Mouse (Mus musculus): Measurements from ENCODE around the gene Tlnrd1. TPM values are rescaled to one million over a fixed set of nuclear protein-coding genes. Genes with fewer than 3 reads are reported as not detected.

The Tlnrd1 gene
- polyA plus RNA-seq, 1 experiment from 2014 or later: 22.2 TPM

DNA sequence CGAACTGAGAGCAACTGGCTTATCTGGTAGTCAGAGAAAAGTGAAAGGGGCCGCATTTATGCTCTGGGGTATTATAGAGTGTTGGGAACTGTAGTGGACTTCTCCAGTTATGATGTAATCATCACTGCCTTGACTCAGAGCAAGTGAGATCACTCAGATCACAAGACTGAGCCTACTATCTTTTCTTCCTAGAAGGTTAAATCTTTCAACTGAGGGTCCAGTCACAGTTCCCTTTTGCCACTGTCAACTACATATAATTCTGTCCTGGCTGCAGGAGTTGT, 27.0 kb downstream of the Tlnrd1 start:
- H3K9ac ChIP-seq (ENCODE audit: low read length): no peak overlapping the region
- no peak for ATAC-seq (ENCODE audit: insufficient number of reproducible peaks, low FRiP score, low TSS enrichment, low read depth)
- no peaks in the 10 kb centered on the region for H3K27me3 ChIP-seq (ENCODE audit: control insufficient read depth, insufficient read depth, low read length)
- H3K4me1 ChIP-seq (ENCODE audit: control insufficient read depth, insufficient read depth, low read length): peaks cover 3% of the 10 kb centered on the region; the same call in 1 of the 2 replicates
- H3K27ac ChIP-seq (replicated peaks; ENCODE audit: low read depth, low read length): no peak overlapping the region
- DNase-seq (ENCODE audit: low spot score): no peak
- no peaks in the 10 kb centered on the region for H3K36me3 ChIP-seq (ENCODE audit: control insufficient read depth, insufficient read depth, low read length)
- H3K4me3 ChIP-seq (ENCODE audit: low read depth, low read length): no peak overlapping the region
- WGBS: 94% methylated on average over 2 of the region's 2 CpGs
- no peaks in the 10 kb centered on the region for H3K9me3 ChIP-seq (ENCODE audit: control insufficient read depth, low read length)
- no peak overlapping the region for H3K4me2 ChIP-seq (ENCODE audit: low read depth, severe bottlenecking)

DNA sequence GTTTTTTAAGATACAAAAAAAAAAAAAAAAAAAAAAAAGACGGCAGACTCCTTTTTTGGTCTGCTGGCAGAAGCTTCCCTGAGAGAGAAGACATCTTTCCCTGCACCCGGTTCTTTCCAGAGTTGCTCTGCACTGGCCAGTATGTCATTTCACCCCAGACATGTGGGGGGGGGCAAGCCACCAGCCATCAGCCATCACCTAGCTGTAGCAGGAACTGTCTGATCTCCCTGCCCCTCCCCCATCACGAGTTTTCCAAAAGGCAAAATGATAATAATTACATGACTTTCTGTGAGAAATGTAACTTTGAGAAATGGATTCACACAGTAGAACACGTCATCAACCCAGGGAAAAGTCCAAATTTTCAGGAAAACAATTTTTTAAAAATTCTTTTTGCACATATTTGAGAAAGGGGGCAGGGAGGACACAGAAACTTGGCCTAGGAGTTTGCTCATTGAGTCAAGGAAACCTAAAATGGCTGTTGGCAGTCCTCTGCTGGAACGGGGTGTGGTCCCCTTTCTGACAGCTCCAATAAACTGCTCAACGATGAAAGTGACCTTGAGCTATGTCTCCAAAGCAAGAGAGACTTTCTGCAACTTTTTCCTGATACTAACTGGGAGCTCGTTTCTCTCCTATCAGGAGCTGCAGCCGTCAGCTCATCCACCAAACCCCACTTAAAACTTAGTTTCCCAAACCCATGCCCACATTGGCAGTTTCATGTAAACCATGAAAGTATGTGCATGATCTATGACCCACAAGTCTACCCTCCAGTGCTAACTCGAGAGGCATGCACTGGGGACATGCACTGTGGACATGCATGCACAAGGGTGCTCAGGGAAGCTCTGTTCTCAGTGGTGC, 27.5 kb downstream of the Tlnrd1 start:
- H3K27me3 ChIP-seq (ENCODE audit: control insufficient read depth, insufficient read depth, low read length): no peaks in the 10 kb centered on the region

DNA sequence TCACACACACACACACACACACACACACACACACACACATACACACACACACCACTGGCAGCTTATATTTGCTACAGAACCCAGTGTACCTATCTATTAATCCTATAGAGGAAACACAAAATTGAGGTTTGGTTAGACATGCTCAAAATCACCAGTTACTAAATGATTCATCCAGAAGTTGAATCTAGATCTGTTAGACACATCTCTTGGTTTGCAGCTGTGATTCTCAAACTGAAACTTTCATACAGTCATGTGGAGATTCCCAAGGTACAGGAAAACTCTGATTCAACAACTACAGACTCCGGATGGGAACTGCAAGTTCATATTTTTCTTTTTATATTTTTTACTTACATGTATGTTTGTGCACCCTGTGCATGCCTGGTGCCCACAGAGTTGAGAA, 28.9 kb downstream of the Tlnrd1 start:
- ATAC-seq (ENCODE audit: insufficient number of reproducible peaks, low FRiP score, low TSS enrichment, low read depth): no peak
- Histone ChIP-seq H3K27me3 (ENCODE audit: control insufficient read depth, insufficient read depth, low read length) (no peaks in the 10 kb centered on the region), H3K36me3 (ENCODE audit: control insufficient read depth, insufficient read depth, low read length) (no peaks in the 10 kb centered on the region), H3K4me2 (ENCODE audit: low read depth, severe bottlenecking) (no peak overlapping the region), H3K9ac (ENCODE audit: low read length) (no peak overlapping the region), H3K4me1 (ENCODE audit: control insufficient read depth, insufficient read depth, low read length) (peaks cover 3% of the 10 kb centered on the region; the same call in 1 of the 2 replicates), H3K9me3 (ENCODE audit: control insufficient read depth, low read length) (no peaks in the 10 kb centered on the region), H3K4me3 (ENCODE audit: low read depth, low read length) (no peak overlapping the region), H3K27ac (replicated peaks; ENCODE audit: low read depth, low read length) (no peak overlapping the region)
- 90% methylated on average over 1 of the region's 1 CpGs for WGBS
- no peak for DNase-seq (ENCODE audit: low spot score)

More for the DNA sequence above, 27.5 kb downstream of the Tlnrd1 start:
- DNase-seq (ENCODE audit: low spot score): no peak
- whole genome bisulfite sequencing: 77% methylated on average over 9 of the region's 9 CpGs
- ATAC-seq (ENCODE audit: insufficient number of reproducible peaks, low FRiP score, low TSS enrichment, low read depth): no peak
- no peaks in the 10 kb centered on the region for H3K9me3 ChIP-seq (ENCODE audit: control insufficient read depth, low read length)
- H3K4me1 ChIP-seq (ENCODE audit: control insufficient read depth, insufficient read depth, low read length): peaks cover 3% of the 10 kb centered on the region; the same call in 1 of the 2 replicates
- no peaks in the 10 kb centered on the region for H3K36me3 ChIP-seq (ENCODE audit: control insufficient read depth, insufficient read depth, low read length)
- no peak overlapping the region for H3K9ac ChIP-seq (ENCODE audit: low read length)
- H3K4me3 ChIP-seq (ENCODE audit: low read depth, low read length): no peak overlapping the region
- no peak overlapping the region for H3K27ac ChIP-seq (replicated peaks; ENCODE audit: low read depth, low read length)
- H3K4me2 ChIP-seq (ENCODE audit: low read depth, severe bottlenecking): no peak overlapping the region

DNA sequence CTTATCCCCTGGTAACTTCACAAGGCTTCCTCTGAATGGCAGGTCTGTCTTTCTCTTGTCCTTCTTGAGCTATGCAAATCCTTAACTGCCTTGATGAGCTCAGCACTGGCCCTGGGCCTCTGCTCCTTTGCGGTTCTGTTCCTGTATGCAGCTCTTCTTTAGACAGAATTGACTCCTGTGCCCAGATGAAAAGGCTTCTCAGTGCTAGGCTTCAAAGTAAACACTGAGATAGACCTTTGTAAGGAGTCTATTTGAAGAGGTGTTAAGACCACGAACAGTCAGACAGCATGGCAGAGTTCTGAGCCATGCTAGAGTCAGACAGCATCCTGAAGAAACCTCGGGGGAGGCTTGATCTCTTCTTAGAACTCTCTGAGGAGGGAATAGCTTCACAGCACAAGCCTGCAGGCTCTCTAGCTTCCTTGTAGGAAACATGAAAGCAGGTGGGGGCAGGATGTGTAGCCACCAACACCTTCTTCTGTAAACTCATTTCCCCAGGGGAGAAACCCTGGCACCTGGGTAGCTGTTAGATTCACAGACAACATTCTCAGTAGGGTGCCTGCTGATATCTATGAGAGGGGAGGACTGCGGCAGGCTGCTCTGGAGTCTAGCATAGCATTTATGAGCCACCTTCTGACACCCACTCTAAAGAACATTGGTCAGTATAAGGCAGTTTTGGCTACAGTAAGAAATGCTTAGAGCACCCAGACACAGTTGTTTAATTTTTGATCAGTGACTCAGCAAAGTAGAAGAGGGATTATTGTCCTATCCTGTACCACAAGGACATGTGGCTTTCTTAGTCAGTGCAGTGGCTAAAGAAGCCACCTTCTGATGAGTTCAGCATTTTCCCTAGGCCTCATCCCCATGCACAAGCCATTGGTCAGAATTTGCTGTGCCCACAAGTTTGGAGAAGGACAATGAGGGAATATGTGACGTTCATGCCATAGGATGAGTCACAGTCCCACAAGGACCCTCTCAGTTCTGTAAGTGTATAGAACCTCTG, 31.4 kb downstream of the Tlnrd1 start:
- DNase-seq (ENCODE audit: low spot score) (no peak), ATAC-seq (ENCODE audit: insufficient number of reproducible peaks, low FRiP score, low TSS enrichment, low read depth) (no peak)
- WGBS: 36% methylated on average over 5 of the region's 5 CpGs
- no peak overlapping the region for H3K4me3 ChIP-seq (ENCODE audit: low read depth, low read length)
- no peak overlapping the region for H3K27ac ChIP-seq (replicated peaks; ENCODE audit: low read depth, low read length)
- no peak overlapping the region for H3K9ac ChIP-seq (ENCODE audit: low read length)
- peaks cover 3% of the 10 kb centered on the region; the same call in 1 of the 2 replicates for H3K4me1 ChIP-seq (ENCODE audit: control insufficient read depth, insufficient read depth, low read length)
- no peak overlapping the region for H3K4me2 ChIP-seq (ENCODE audit: low read depth, severe bottlenecking)
- H3K9me3 ChIP-seq (ENCODE audit: control insufficient read depth, low read length): no peaks in the 10 kb centered on the region
- H3K27me3 ChIP-seq (ENCODE audit: control insufficient read depth, insufficient read depth, low read length): no peaks in the 10 kb centered on the region
- H3K36me3 ChIP-seq (ENCODE audit: control insufficient read depth, insufficient read depth, low read length): no peaks in the 10 kb centered on the region

DNA sequence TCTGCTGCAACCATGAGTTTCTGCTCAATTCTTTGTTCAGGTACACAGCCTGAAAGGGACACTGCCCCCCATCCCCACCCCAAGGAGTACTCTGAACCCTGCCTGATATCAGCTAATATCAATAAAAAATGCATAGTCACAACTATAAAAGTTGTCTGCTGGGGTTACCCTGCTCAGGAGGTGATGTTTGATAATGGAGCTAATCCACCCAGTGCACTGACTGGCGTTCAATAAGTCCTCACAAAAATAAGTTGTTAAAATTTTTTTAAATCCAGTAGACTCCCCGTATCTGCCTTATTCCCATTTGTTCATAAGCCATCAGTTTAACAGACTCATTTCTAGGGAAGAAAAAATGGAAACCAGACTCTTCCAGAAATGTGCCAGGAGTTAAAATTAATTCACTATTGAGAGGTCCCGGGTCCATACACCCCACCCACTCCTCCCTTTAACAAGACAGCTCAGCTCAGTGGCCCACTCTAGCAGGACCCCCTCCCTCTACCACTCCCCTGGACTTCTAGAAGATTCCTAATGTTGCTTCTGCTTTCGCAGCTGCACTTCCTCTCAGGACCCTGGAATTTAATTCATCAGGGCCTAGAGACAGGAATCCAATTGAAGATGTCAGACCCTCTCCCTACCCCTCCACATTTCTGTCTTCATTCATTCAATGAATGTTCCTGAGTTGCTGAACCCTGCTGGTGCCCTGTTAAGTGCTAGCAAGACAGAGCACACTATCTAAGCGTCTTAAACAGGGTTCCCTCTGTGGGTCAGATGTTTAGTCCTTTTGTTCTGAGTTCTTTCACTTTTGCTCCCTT, 32.3 kb downstream of the Tlnrd1 start:
- Histone ChIP-seq H3K4me1 (ENCODE audit: control insufficient read depth, insufficient read depth, low read length) (peaks cover 6% of the 10 kb centered on the region; the same call in 1 of the 2 replicates), H3K27me3 (ENCODE audit: control insufficient read depth, insufficient read depth, low read length) (no peaks in the 10 kb centered on the region), H3K36me3 (ENCODE audit: control insufficient read depth, insufficient read depth, low read length) (no peaks in the 10 kb centered on the region), H3K4me3 (ENCODE audit: low read depth, low read length) (no peak overlapping the region), H3K4me2 (ENCODE audit: low read depth, severe bottlenecking) (no peak overlapping the region), H3K9me3 (ENCODE audit: control insufficient read depth, low read length) (no peaks in the 10 kb centered on the region), H3K27ac (replicated peaks; ENCODE audit: low read depth, low read length) (no peak overlapping the region), H3K9ac (ENCODE audit: low read length) (no peak overlapping the region)
- no peak for DNase-seq (ENCODE audit: low spot score)
- WGBS: 75% methylated on average over 5 of the region's 5 CpGs
- ATAC-seq (ENCODE audit: insufficient number of reproducible peaks, low FRiP score, low TSS enrichment, low read depth): no peak

DNA sequence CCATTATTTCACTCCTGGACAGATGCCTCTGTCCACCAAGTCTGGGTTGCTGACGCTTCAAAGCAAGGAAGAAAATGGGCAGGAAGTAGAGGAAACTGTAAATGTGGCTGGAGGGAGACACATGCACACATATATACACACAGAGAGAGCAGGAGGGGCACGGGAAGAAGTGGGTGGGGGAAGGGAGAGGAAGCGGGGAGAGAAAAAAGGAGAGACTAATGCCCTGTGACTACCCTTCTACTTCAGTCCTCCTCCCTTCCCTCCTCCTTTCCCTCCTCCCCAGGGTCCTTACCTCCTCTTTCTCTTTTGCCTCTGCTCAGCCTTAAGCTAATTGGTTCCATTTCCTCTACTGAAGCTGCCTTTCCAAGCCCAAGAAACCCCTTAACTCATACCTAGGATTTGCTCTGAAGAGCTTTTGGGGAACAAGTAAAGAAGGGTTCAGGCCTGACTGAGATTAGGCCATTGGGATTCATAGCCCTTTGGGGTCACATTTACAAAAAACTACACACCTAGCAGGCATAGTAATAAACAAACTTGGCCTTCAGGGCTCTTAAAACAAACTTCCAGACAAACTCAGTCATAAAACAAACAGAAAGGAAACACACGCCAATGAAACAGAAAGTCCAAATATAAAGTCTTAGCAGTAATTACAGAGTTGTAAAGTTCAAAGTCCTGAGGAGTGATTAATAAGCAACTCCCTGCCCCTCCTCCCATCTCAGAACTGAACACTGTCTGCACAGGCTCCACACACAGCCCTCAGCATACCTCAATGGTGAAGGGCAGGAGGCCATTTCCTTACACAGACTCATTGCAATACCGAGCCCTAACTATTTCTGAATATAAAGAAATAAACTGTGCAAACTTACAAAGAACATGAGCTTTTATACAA, 36.7 kb downstream of the Tlnrd1 start:
- H3K27ac ChIP-seq (replicated peaks; ENCODE audit: low read depth, low read length): peak overlapping the region; percentile 75
- ATAC-seq (ENCODE audit: insufficient number of reproducible peaks, low FRiP score, low TSS enrichment, low read depth) (peak; percentile 87), DNase-seq (ENCODE audit: low spot score) (peak; percentile 64)

DNA sequence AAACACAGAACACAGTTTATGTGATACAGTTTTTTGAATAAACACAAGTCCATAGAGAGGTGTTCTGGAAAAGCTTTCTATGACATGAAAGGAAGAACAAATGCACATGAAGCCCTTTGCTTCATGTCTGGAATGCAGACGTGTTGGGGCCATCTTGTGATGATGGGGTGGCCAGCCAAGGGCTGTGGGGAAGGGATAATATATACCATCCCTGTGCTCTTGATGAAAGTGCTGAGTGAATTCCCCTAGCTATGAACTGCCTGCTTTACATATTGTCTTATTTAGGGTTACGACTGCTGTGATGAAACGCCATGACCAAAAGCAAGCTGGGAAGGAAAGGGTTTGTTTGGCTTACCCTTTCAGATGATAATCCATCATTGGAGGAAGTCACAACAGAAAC, 39.3 kb downstream of the Tlnrd1 start:
- no peak overlapping the region for H3K27ac ChIP-seq (replicated peaks; ENCODE audit: low read depth, low read length)
- H3K9me3 ChIP-seq (ENCODE audit: control insufficient read depth, low read length): no peaks in the 10 kb centered on the region
- H3K9ac ChIP-seq (ENCODE audit: low read length): no peak overlapping the region
- ATAC-seq (ENCODE audit: insufficient number of reproducible peaks, low FRiP score, low TSS enrichment, low read depth) (no peak), DNase-seq (ENCODE audit: low spot score) (no peak)
- no peaks in the 10 kb centered on the region for H3K27me3 ChIP-seq (ENCODE audit: control insufficient read depth, insufficient read depth, low read length)
- H3K4me2 ChIP-seq (ENCODE audit: low read depth, severe bottlenecking): no peak overlapping the region
- WGBS: 72% methylated on average over 3 of the region's 3 CpGs
- no peak overlapping the region for H3K4me3 ChIP-seq (ENCODE audit: low read depth, low read length)
- H3K4me1 ChIP-seq (ENCODE audit: control insufficient read depth, insufficient read depth, low read length): peaks cover 3% of the 10 kb centered on the region; the same call in 1 of the 2 replicates
- H3K36me3 ChIP-seq (ENCODE audit: control insufficient read depth, insufficient read depth, low read length): no peaks in the 10 kb centered on the region

More for the DNA sequence above, 36.7 kb downstream of the Tlnrd1 start:
- no peaks in the 10 kb centered on the region for H3K27me3 ChIP-seq (ENCODE audit: control insufficient read depth, insufficient read depth, low read length)
- 13% methylated on average over 5 of the region's 5 CpGs for WGBS
- H3K9me3 ChIP-seq (ENCODE audit: control insufficient read depth, low read length): no peaks in the 10 kb centered on the region
- peaks cover 3% of the 10 kb centered on the region; the same call in 1 of the 2 replicates for H3K4me1 ChIP-seq (ENCODE audit: control insufficient read depth, insufficient read depth, low read length)
- H3K36me3 ChIP-seq (ENCODE audit: control insufficient read depth, insufficient read depth, low read length): no peaks in the 10 kb centered on the region
- no peak overlapping the region for H3K9ac ChIP-seq (ENCODE audit: low read length)
- no peak overlapping the region for H3K4me2 ChIP-seq (ENCODE audit: low read depth, severe bottlenecking)
- H3K4me3 ChIP-seq (ENCODE audit: low read depth, low read length): no peak overlapping the region

Measured in limb, embryonic 11.5 days (tissue).